Mouse (Mus musculus) embryonic facial prominence, embryonic 13.5 days (tissue): ENCODE measurements around the gene Atp10b. TPM values are rescaled to one million over a fixed set of nuclear protein-coding genes. Genes with fewer than 3 reads are reported as not detected.
"Not testable (repeated sequence)": the region's sequence is repeated elsewhere in the genome, so short reads cannot be mapped to it uniquely, and the experiment has no call there.

Source experiments
- ATAC-seq: fragments of 200-750 bp; cut with Nextera tagmentation; 2 replicates; pipeline ENCODE4 v1.8.0; 2017; ENCODE audit warnings: low read depth; ENCODE audit not compliant: insufficient number of reproducible peaks, insufficient read depth, low FRiP score, low TSS enrichment
- H3K27ac ChIP-seq: fragments of 300-500 bp; sonication (generic); 2 replicates; pipeline ENCODE4 v1.5.1; 2015; ENCODE audit warnings: moderate library complexity, mild to moderate bottlenecking, inconsistent platforms
- H3K27me3 ChIP-seq: fragments of 300-500 bp; sonication (generic); 2 replicates; pipeline ENCODE4 v1.6.1; 2015; ENCODE audit warnings: mild to moderate bottlenecking, inconsistent platforms
- H3K36me3 ChIP-seq: fragments of 300-500 bp; sonication (generic); 2 replicates; pipeline ENCODE4 v1.6.1; 2015; ENCODE audit warnings: mild to moderate bottlenecking, inconsistent platforms
- H3K4me1 ChIP-seq: fragments of 300-500 bp; sonication (generic); 2 replicates; pipeline ENCODE4 v1.6.1; 2015; ENCODE audit warnings: inconsistent platforms
- H3K4me2 ChIP-seq: fragments of 300-500 bp; sonication (generic); 2 replicates; pipeline ENCODE4 v1.6.1; 2015; ENCODE audit warnings: moderate library complexity, mild to moderate bottlenecking, inconsistent platforms
- H3K4me3 ChIP-seq: fragments of 300-500 bp; sonication (generic); 2 replicates; pipeline ENCODE4 v1.5.1; 2015; ENCODE audit warnings: mild to moderate bottlenecking, inconsistent platforms
- H3K9ac ChIP-seq: fragments of 300-500 bp; sonication (generic); 2 replicates; pipeline ENCODE4 v1.6.1; 2015; ENCODE audit warnings: mild to moderate bottlenecking, inconsistent platforms
- H3K9me3 ChIP-seq: fragments of 300-500 bp; sonication (generic); 2 replicates; pipeline ENCODE4 v1.6.1; 2016; ENCODE audit warnings: inconsistent platforms
- whole genome bisulfite sequencing: fragments of 180-500 bp; shearing (Covaris S2); methylation state at CpG from one replicate; pipeline ENCODE4 v1.1.7; 2015; ENCODE audit warnings: mixed read lengths; 5-methylcytosine and 5-hydroxymethylcytosine counted together
- polyA plus RNA-seq: library from polyadenylated mRNA; unstranded; fragments of >200 nt; fragmentation: Nextera tagmentation; extraction: Ambion mirVana; gene quantifications from 2 replicates; pipeline ENCODE4 v1.2.1, GENCODE M21; 2015

Gene Atp10b
- 1.0 and 1.3 TPM in 2 replicates for polyA plus RNA-seq

GRCm38 (mm10) chr11:43149577-43149976, at the start of gene Atp10b:
Gene Atp10b, plus strand, starts transcription at chr11:43149877.
- no peaks in the 10 kb centered on the region for H3K4me1 ChIP-seq
- ATAC-seq: no peak
- no peak within 1 kb of the TSS for H3K4me3 ChIP-seq
- WGBS: 60% methylated on average over 1 of the region's 1 CpGs
- no peak within 1 kb of the TSS for H3K4me2 ChIP-seq
- H3K9ac ChIP-seq: no peak within 1 kb of the TSS
- no peak within 1 kb of the TSS for H3K27ac ChIP-seq
- no peaks in the 10 kb centered on the region for H3K36me3 ChIP-seq
- no peaks in the 10 kb centered on the region for H3K27me3 ChIP-seq
- H3K9me3 ChIP-seq: no peaks in the 10 kb centered on the region

DNA sequence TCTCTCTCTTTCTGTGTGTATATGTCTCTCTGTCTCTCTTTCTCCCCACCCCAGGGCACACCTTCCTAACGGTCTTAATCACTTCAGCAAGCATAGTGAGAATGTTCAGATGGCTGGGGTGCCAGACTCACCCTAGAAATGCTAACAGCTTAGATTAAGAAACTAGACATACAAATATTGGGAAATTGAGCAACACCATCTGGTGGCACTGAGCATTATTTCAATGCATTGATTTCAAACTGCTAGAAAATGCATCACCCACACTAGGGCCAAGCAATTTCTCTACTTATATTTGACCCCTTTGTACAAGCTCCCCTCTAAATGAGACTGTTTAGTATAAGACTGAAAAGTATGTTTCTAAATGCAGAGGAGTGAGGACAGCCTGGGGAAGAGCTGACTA, 48.3 kb upstream of the Atp10b start:
- 72% methylated on average over 1 of the region's 1 CpGs for WGBS
- Histone ChIP-seq H3K27ac (no peak overlapping the region), H3K9me3 (no peaks in the 10 kb centered on the region), H3K4me1 (no peaks in the 10 kb centered on the region), H3K4me2 (no peak overlapping the region), H3K36me3 (no peaks in the 10 kb centered on the region), H3K4me3 (no peak overlapping the region), H3K9ac (no peak overlapping the region), H3K27me3 (no peaks in the 10 kb centered on the region)
- ATAC-seq: no peak

GRCm38 (mm10) chr11:43125908-43126477, 23.7 kb upstream of the Atp10b start:
- Histone ChIP-seq H3K9me3 (no peaks in the 10 kb centered on the region), H3K36me3 (no peaks in the 10 kb centered on the region), H3K4me2 (no peak overlapping the region), H3K4me3 (no peak overlapping the region), H3K27ac (no peak overlapping the region), H3K9ac (no peak overlapping the region), H3K4me1 (no peaks in the 10 kb centered on the region), H3K27me3 (no peaks in the 10 kb centered on the region)
- 88% methylated on average over 4 of the region's 4 CpGs for WGBS
- ATAC-seq: no peak

DNA sequence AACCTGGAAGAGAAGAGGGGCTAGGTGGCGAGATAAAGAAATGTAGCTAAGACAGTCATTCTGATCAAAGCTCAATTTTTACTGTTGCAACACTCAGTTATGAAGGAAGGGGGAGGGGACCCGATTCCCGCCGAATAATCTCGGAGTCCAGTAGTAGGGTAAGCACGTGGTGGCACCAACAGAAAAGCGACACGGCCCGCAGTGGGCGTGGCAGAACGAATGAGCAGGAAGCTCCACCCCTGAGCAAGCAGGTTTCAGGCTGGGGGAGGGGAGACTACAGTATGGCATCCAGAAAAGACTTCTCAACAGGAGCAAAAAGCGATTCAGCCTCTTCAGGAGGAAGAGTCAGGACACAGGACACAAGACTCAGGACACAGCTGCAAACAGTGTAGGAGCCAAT, 23.1 kb upstream of the Atp10b start:
- not testable (repeated sequence) for H3K36me3 ChIP-seq, H3K27me3 ChIP-seq, H3K27ac ChIP-seq, H3K9ac ChIP-seq, H3K4me1 ChIP-seq, ATAC-seq, H3K4me2 ChIP-seq, H3K9me3 ChIP-seq, H3K4me3 ChIP-seq
- 72% methylated on average over 12 of the region's 12 CpGs for WGBS

GRCm38 (mm10) chr11:43141296-43141695, 8.4 kb upstream of the Atp10b start:
- ATAC-seq: no peak
- Histone ChIP-seq H3K9ac (no peak overlapping the region), H3K27me3 (no peaks in the 10 kb centered on the region), H3K4me1 (no peaks in the 10 kb centered on the region), H3K27ac (no peak overlapping the region), H3K4me3 (no peak overlapping the region), H3K4me2 (no peak overlapping the region), H3K36me3 (no peaks in the 10 kb centered on the region), H3K9me3 (no peaks in the 10 kb centered on the region)
- WGBS: 83% methylated on average over 1 of the region's 1 CpGs

DNA sequence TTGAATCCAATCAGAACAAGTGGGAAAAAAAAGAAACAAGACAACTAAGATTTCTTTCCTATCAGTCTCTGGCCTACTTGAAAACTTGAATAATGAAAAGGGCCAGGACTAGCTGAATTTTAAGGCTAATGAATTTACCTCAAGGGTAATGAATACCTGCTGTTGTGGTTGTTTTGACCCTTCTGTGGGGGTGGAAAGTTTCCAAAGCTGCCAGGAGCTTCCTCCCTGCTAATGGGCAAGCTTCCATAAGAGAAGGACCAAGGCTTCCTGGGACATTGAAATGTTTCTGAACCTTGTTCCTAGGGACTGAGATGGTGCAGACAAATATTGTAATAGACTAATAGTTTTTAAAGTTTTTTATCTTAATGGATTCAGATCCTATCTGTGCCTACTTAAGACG, 6.9 kb upstream of the Atp10b start:
- H3K4me1 ChIP-seq: no peaks in the 10 kb centered on the region
- H3K4me2 ChIP-seq: no peak overlapping the region
- H3K9ac ChIP-seq: no peak overlapping the region
- H3K4me3 ChIP-seq: no peak overlapping the region
- H3K36me3 ChIP-seq: no peaks in the 10 kb centered on the region
- no peaks in the 10 kb centered on the region for H3K9me3 ChIP-seq
- ATAC-seq: no peak
- 76% methylated on average over 1 of the region's 1 CpGs for WGBS
- no peaks in the 10 kb centered on the region for H3K27me3 ChIP-seq
- H3K27ac ChIP-seq: no peak overlapping the region

- ATAC-seq: no peak
- WGBS: 93% methylated on average over 1 of the region's 1 CpGs
Measured at GRCm38 (mm10) chr11:43144178-43144577, 5.5 kb upstream of the Atp10b start.

GRCm38 (mm10) chr11:43144882-43145281, 4.8 kb upstream of the Atp10b start:
- not testable (repeated sequence) for H3K27me3 ChIP-seq, ATAC-seq, H3K27ac ChIP-seq, H3K4me2 ChIP-seq, H3K9ac ChIP-seq, H3K9me3 ChIP-seq, H3K4me3 ChIP-seq, H3K36me3 ChIP-seq, H3K4me1 ChIP-seq
- 82% methylated on average over 2 of the region's 2 CpGs for WGBS

More at GRCm38 (mm10) chr11:43144178-43144577, 5.5 kb upstream of the Atp10b start:
- H3K4me3 ChIP-seq: no peak overlapping the region
- no peak overlapping the region for H3K9ac ChIP-seq
- H3K36me3 ChIP-seq: no peaks in the 10 kb centered on the region
- H3K27ac ChIP-seq: no peak overlapping the region
- H3K4me2 ChIP-seq: no peak overlapping the region
- H3K27me3 ChIP-seq: no peaks in the 10 kb centered on the region
- H3K9me3 ChIP-seq: no peaks in the 10 kb centered on the region
- no peaks in the 10 kb centered on the region for H3K4me1 ChIP-seq

GRCm38 (mm10) chr11:43147380-43147779, 2.3 kb upstream of the Atp10b start:
- 52% methylated on average over 2 of the region's 2 CpGs for WGBS
- H3K4me2 ChIP-seq: no peak overlapping the region
- H3K27me3 ChIP-seq: no peaks in the 10 kb centered on the region
- H3K4me1 ChIP-seq: no peaks in the 10 kb centered on the region
- no peak overlapping the region for H3K27ac ChIP-seq
- no peak overlapping the region for H3K9ac ChIP-seq
- H3K9me3 ChIP-seq: no peaks in the 10 kb centered on the region
- H3K36me3 ChIP-seq: no peaks in the 10 kb centered on the region
- no peak overlapping the region for H3K4me3 ChIP-seq
- no peak for ATAC-seq

- no peak for ATAC-seq
- WGBS: 81% methylated on average over 1 of the region's 1 CpGs
Measured at GRCm38 (mm10) chr11:43148341-43148740, 1.3 kb upstream of the Atp10b start.

DNA sequence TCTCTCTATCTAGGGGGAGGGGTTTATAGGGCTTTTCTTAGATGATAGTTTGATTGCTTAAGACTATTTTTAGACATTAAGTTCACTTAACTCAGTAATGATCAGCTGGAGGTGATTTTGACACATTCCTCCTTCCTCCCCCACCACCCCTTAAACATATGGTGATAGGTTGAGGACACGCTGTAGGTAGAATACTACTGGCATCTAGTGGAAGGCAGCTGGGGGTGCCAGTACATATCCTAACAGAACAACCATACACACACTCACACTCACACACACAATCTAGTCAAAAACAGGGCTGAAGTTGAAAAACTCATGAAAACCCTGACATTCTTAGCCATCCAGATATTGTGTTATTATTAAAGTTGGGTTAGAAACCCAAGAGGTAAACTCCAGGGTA, 5.3 kb downstream of the Atp10b start:
- WGBS: 90% methylated on average over 1 of the region's 1 CpGs

More at GRCm38 (mm10) chr11:43148341-43148740, 1.3 kb upstream of the Atp10b start:
- Histone ChIP-seq H3K4me2 (no peak overlapping the region), H3K4me3 (no peak overlapping the region), H3K9ac (no peak overlapping the region), H3K36me3 (no peaks in the 10 kb centered on the region), H3K4me1 (no peaks in the 10 kb centered on the region), H3K9me3 (no peaks in the 10 kb centered on the region), H3K27me3 (no peaks in the 10 kb centered on the region), H3K27ac (no peak overlapping the region)

DNA sequence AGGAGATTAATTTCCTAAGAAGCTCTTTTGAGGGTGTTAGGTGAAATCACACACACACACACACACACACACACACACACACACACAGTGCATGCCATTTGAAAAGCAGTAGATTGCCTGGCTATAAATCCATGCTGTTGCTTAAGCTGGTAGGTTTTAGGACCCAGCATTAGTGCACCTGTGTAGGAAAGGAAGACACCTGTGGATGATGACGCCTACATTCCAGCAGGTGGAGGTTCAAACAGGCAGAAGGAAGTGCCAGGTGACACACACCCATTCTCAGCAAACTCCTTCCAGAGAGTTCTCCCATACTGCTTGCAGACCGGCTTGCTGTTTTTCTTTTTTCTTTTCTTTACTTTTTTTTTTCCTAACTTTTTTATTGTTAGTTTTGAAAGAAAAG, 5.7 kb downstream of the Atp10b start:
- WGBS: 75% methylated on average over 2 of the region's 2 CpGs
- Histone ChIP-seq H3K27me3 (no peaks in the 10 kb centered on the region), H3K27ac (no peak overlapping the region), H3K9ac (no peak overlapping the region), H3K4me1 (0 out of 2 replicates have a peak, but pooled peaks cover 3% of the 10 kb centered on the region), H3K4me3 (no peak overlapping the region), H3K4me2 (no peak overlapping the region), H3K36me3 (no peaks in the 10 kb centered on the region), H3K9me3 (no peaks in the 10 kb centered on the region)
- ATAC-seq: no peak

More for the DNA sequence above, 5.3 kb downstream of the Atp10b start:
- Histone ChIP-seq H3K27ac (no peak overlapping the region), H3K4me2 (no peak overlapping the region), H3K36me3 (no peaks in the 10 kb centered on the region), H3K9me3 (no peaks in the 10 kb centered on the region), H3K4me3 (no peak overlapping the region), H3K4me1 (0 out of 2 replicates have a peak, but pooled peaks cover 3% of the 10 kb centered on the region), H3K9ac (no peak overlapping the region), H3K27me3 (no peaks in the 10 kb centered on the region)
- no peak for ATAC-seq
